In genomic region chr14:99778477-99778876, GRCm38 (mm10) we compare ENCODE assay signal across 18 mouse cellular contexts.
A peak's percentile ranks its signal among the peaks of the same experiment; 100 is the strongest.
DNase-seq lines count a peak whose midpoint lies in the region; ATAC-seq and TF ChIP-seq lines count a peak whose summit lies in the region.
"Had no signal": no experiment of that assay in that cellular context is flagged by ENCODE, and none has a peak within 500 bp of the region (broad histone marks: within the 10 kb centered on the region; RNA-seq: fewer than 3 reads in every experiment).

No protein-coding gene starts in this region.

- H3K36me3 ChIP-seq in heart, embryonic 11.5 days (ENCODE audit: control insufficient read depth, insufficient read depth, low read length) = no peaks in the 10 kb centered on the region
- no peaks in the 10 kb centered on the region for H3K36me3 ChIP-seq in lung, postnatal 0 days (ENCODE audit: insufficient read depth, low read length)
- no peaks in the 10 kb centered on the region for H3K36me3 ChIP-seq in intestine, embryonic 14.5 days (ENCODE audit: control insufficient read depth, insufficient read depth, low read length)
- H3K36me3 ChIP-seq in small intestine, adult 2 months (ENCODE audit: control insufficient read depth, insufficient read depth, low read length) = no peaks in the 10 kb centered on the region
- no peaks in the 10 kb centered on the region for H3K36me3 ChIP-seq in forebrain, embryonic 16.5 days (ENCODE audit: control insufficient read depth, insufficient read depth)
- H3K36me3 ChIP-seq in forebrain, postnatal 0 days (ENCODE audit: insufficient read depth) = no peaks in the 10 kb centered on the region
- H3K36me3 ChIP-seq: embryonic facial prominence, embryonic 15.5 days; hindbrain, embryonic 12.5 days; midbrain, embryonic 10.5 days; neural tube, embryonic 13.5 days had no signal

- H3K4me1 ChIP-seq in heart, embryonic 11.5 days (ENCODE audit: control insufficient read depth, insufficient read depth, low read length) = 0 out of 2 replicates have a peak, but pooled peaks cover 2% of the 10 kb centered on the region
- no peaks in the 10 kb centered on the region for H3K4me1 ChIP-seq in lung, postnatal 0 days (ENCODE audit: insufficient read depth, low read depth, low read length)
- H3K4me1 ChIP-seq in intestine, embryonic 14.5 days (replicated peaks; ENCODE audit: control insufficient read depth, insufficient read depth, low read length) = no peaks in the 10 kb centered on the region
- H3K4me1 ChIP-seq in small intestine, adult 2 months (ENCODE audit: control insufficient read depth, insufficient read depth, insufficient read length, low read length) = peaks cover 1% of the 10 kb centered on the region
- H3K4me1 ChIP-seq in forebrain, embryonic 16.5 days (replicated peaks; ENCODE audit: control insufficient read depth, insufficient read depth, low read length) = no peaks in the 10 kb centered on the region
- H3K4me1 ChIP-seq in forebrain, postnatal 0 days (ENCODE audit: insufficient read depth) = no peaks in the 10 kb centered on the region
- H3K4me1 ChIP-seq: embryonic facial prominence, embryonic 15.5 days; hindbrain, embryonic 12.5 days; midbrain, embryonic 10.5 days; neural tube, embryonic 13.5 days had no signal

- H3K9ac ChIP-seq in heart, embryonic 11.5 days (ENCODE audit: low read depth, low read length) = no peak overlapping the region
- H3K9ac ChIP-seq in lung, postnatal 0 days (replicated peaks; ENCODE audit: low read depth) = no peak overlapping the region
- H3K9ac ChIP-seq in intestine, embryonic 14.5 days (ENCODE audit: low read length) = no peak overlapping the region
- no peak overlapping the region for H3K9ac ChIP-seq in forebrain, embryonic 16.5 days (replicated peaks; ENCODE audit: low read depth, low read length)
- H3K9ac ChIP-seq in forebrain, postnatal 0 days = no peak overlapping the region
- H3K9ac ChIP-seq: embryonic facial prominence, embryonic 15.5 days; hindbrain, embryonic 12.5 days; lung, embryonic 14.5 days; neural tube, embryonic 13.5 days had no signal

- H3K27ac ChIP-seq in heart, embryonic 11.5 days (ENCODE audit: low read depth, low read length) = no peak overlapping the region
- H3K27ac ChIP-seq in lung, postnatal 0 days (ENCODE audit: low read length) = no peak overlapping the region
- peak overlapping the region; percentile 65; the same call in 1 of the 2 replicates for H3K27ac ChIP-seq in intestine, embryonic 14.5 days (ENCODE audit: low read depth)
- H3K27ac ChIP-seq in small intestine, adult 2 months (ENCODE audit: insufficient read depth, low read depth, low read length) = peak overlapping the region; percentile 82
- no peak overlapping the region for H3K27ac ChIP-seq in forebrain, embryonic 16.5 days (ENCODE audit: low read length)
- no peak overlapping the region for H3K27ac ChIP-seq in forebrain, postnatal 0 days (ENCODE audit: low read depth, low read length)
- H3K27ac ChIP-seq: embryonic facial prominence, embryonic 15.5 days; hindbrain, embryonic 12.5 days; midbrain, embryonic 10.5 days; neural tube, embryonic 13.5 days had no signal

- H3K4me3 ChIP-seq in heart, embryonic 11.5 days (ENCODE audit: low read depth, low read length) = no peak overlapping the region
- no peak overlapping the region for H3K4me3 ChIP-seq in lung, postnatal 0 days (ENCODE audit: low read depth, low read length)
- H3K4me3 ChIP-seq in intestine, embryonic 14.5 days (ENCODE audit: low read depth, low read length) = no peak overlapping the region
- no peak overlapping the region for H3K4me3 ChIP-seq in small intestine, adult 2 months (ENCODE audit: low read depth, low read length)
- no peak overlapping the region for H3K4me3 ChIP-seq in forebrain, embryonic 16.5 days (replicated peaks; ENCODE audit: low read length)
- no peak overlapping the region for H3K4me3 ChIP-seq in forebrain, postnatal 0 days (ENCODE audit: low read depth, low read length)
- H3K4me3 ChIP-seq: embryonic facial prominence, embryonic 15.5 days; hindbrain, embryonic 12.5 days; midbrain, embryonic 10.5 days; neural tube, embryonic 13.5 days had no signal

- no peak for TF ChIP-seq POLR2A in small intestine, adult 2 months (IDR thresholded peaks at IDR 0.05; ENCODE audit: low read depth, low read length)

- H3K27me3 ChIP-seq in heart, embryonic 11.5 days (ENCODE audit: control insufficient read depth, insufficient read depth, low read length) = no peaks in the 10 kb centered on the region
- no peaks in the 10 kb centered on the region for H3K27me3 ChIP-seq in lung, postnatal 0 days (replicated peaks; ENCODE audit: insufficient read depth, low read length)
- H3K27me3 ChIP-seq in intestine, embryonic 14.5 days (replicated peaks; ENCODE audit: control insufficient read depth, insufficient read depth, low read length) = no peaks in the 10 kb centered on the region
- no peaks in the 10 kb centered on the region for H3K27me3 ChIP-seq in small intestine, adult 2 months (ENCODE audit: control insufficient read depth, insufficient read depth, low read length)
- no peaks in the 10 kb centered on the region for H3K27me3 ChIP-seq in forebrain, embryonic 16.5 days (replicated peaks; ENCODE audit: control insufficient read depth, insufficient read depth, low read length)
- H3K27me3 ChIP-seq in forebrain, postnatal 0 days (ENCODE audit: insufficient read depth, low read length) = no peaks in the 10 kb centered on the region
- H3K27me3 ChIP-seq: embryonic facial prominence, embryonic 15.5 days; hindbrain, embryonic 12.5 days; neural tube, embryonic 13.5 days had no signal

- peak; percentile 65 for ATAC-seq in heart, embryonic 11.5 days (replicated peaks; ENCODE audit: insufficient number of reproducible peaks, low FRiP score, low TSS enrichment)
- ATAC-seq in lung, postnatal 0 days = peak; percentile 72
- peak; percentile 84 for ATAC-seq in intestine, embryonic 14.5 days (replicated peaks; ENCODE audit: low FRiP score, low TSS enrichment, low read depth)
- ATAC-seq in forebrain, embryonic 16.5 days = no peak
- no peak for ATAC-seq in forebrain, postnatal 0 days

- DNase-seq in heart, postnatal 36 days = no peak
- peak; percentile 72 for DNase-seq in lung, postnatal 0 days (ENCODE audit: low spot score)
- no peak for DNase-seq in lung, postnatal 10 days
- no peak for DNase-seq in intestine, embryonic 14.5 days (ENCODE audit: low spot score)
- DNase-seq in forebrain, postnatal 0 days = no peak
- DNase-seq: B cell, adult 2 months; cerebellum, adult 18-20 months; kidney, postnatal 36 days; lung, embryonic 14.5 days; spleen, adult 18-20 months; thymus, postnatal 14 days had no signal

- no peak for TF ChIP-seq CTCF in lung, postnatal 0 days (IDR thresholded peaks at IDR 0.05)
- no peak for TF ChIP-seq CTCF in small intestine, adult 2 months (IDR thresholded peaks at IDR 0.05; ENCODE audit: extremely low read depth, insufficient read length, insufficient replicate concordance, low read depth, low read length)
- TF ChIP-seq CTCF in forebrain, postnatal 0 days (IDR thresholded peaks at IDR 0.05; ENCODE audit: low read depth) = no peak

- H3K9me3 ChIP-seq in heart, embryonic 11.5 days (replicated peaks; ENCODE audit: control insufficient read depth, low read length) = no peaks in the 10 kb centered on the region
- no peaks in the 10 kb centered on the region for H3K9me3 ChIP-seq in lung, postnatal 0 days (ENCODE audit: low read length)
- H3K9me3 ChIP-seq in intestine, embryonic 14.5 days (ENCODE audit: control insufficient read depth, low read length) = no peaks in the 10 kb centered on the region
- H3K9me3 ChIP-seq in forebrain, embryonic 16.5 days (ENCODE audit: control insufficient read depth, low read length) = no peaks in the 10 kb centered on the region
- no peaks in the 10 kb centered on the region for H3K9me3 ChIP-seq in forebrain, postnatal 0 days (ENCODE audit: low read length)
- H3K9me3 ChIP-seq: embryonic facial prominence, embryonic 15.5 days; hindbrain, embryonic 12.5 days; midbrain, embryonic 10.5 days; neural tube, embryonic 13.5 days had no signal

- no peak overlapping the region for H3K4me2 ChIP-seq in heart, embryonic 11.5 days
- H3K4me2 ChIP-seq in lung, postnatal 0 days (replicated peaks; ENCODE audit: low read depth, low read length) = no peak overlapping the region
- H3K4me2 ChIP-seq in intestine, embryonic 14.5 days (ENCODE audit: low read length) = no peak overlapping the region
- no peak overlapping the region for H3K4me2 ChIP-seq in forebrain, embryonic 16.5 days (ENCODE audit: low read length)
- H3K4me2 ChIP-seq in forebrain, postnatal 0 days (ENCODE audit: low read depth) = no peak overlapping the region
- H3K4me2 ChIP-seq: embryonic facial prominence, embryonic 15.5 days; hindbrain, embryonic 12.5 days; lung, embryonic 14.5 days; neural tube, embryonic 13.5 days had no signal

- TF ChIP-seq EP300 in lung, postnatal 0 days (IDR thresholded peaks at IDR 0.05) = peak; percentile 45; the same call in 1 of the 2 replicates

- intact Hi-C loops in heart, postnatal 36 days (cut with DNase I) = no loop called here

- WGBS in heart, embryonic 11.5 days (ENCODE audit: insufficient replicate concordance) = 24% methylated on average over 8 of the region's 8 CpGs
- WGBS in lung, postnatal 0 days = 17% methylated on average over 8 of the region's 8 CpGs
- WGBS in intestine, embryonic 14.5 days = 32% methylated on average over 8 of the region's 8 CpGs
- WGBS in small intestine, adult 2 months = 17% methylated on average over 8 of the region's 8 CpGs
- 50% methylated on average over 8 of the region's 8 CpGs for WGBS in forebrain, embryonic 16.5 days
- 47% methylated on average over 8 of the region's 8 CpGs for WGBS in forebrain, postnatal 0 days

Comparison
In these comparisons a context has a peak if more than half of its experiments do, and no peak if none do; other contexts are left out.
1. ATAC-seq: peak in heart, embryonic 11.5 days (single experiment), lung, postnatal 0 days (single experiment) and intestine, embryonic 14.5 days (single experiment); none in forebrain, embryonic 16.5 days (single experiment) and forebrain, postnatal 0 days (single experiment).
2. H3K27ac ChIP-seq: peak in intestine, embryonic 14.5 days (single experiment) and small intestine, adult 2 months (single experiment); none in heart, embryonic 11.5 days (single experiment), lung, postnatal 0 days (single experiment), forebrain, embryonic 16.5 days (single experiment) and forebrain, postnatal 0 days (single experiment).